Mouse (Mus musculus) liver, embryonic 14 days (tissue): ENCODE results near the gene Pan2. TPM values are rescaled to one million over a fixed set of nuclear protein-coding genes. Genes with fewer than 3 reads are reported as not detected.

Experiments
- polyA plus RNA-seq: library from polyadenylated mRNA; depleted of rRNA; stranded (reverse); fragments of >200 nt; gene quantifications from 2 replicates; pipeline ENCODE4 v1.2.3, GENCODE M21; 2012; rRNA removed

Gene Pan2
- polyA plus RNA-seq, result 11.6 and 14.5 TPM in 2 replicates

DNA sequence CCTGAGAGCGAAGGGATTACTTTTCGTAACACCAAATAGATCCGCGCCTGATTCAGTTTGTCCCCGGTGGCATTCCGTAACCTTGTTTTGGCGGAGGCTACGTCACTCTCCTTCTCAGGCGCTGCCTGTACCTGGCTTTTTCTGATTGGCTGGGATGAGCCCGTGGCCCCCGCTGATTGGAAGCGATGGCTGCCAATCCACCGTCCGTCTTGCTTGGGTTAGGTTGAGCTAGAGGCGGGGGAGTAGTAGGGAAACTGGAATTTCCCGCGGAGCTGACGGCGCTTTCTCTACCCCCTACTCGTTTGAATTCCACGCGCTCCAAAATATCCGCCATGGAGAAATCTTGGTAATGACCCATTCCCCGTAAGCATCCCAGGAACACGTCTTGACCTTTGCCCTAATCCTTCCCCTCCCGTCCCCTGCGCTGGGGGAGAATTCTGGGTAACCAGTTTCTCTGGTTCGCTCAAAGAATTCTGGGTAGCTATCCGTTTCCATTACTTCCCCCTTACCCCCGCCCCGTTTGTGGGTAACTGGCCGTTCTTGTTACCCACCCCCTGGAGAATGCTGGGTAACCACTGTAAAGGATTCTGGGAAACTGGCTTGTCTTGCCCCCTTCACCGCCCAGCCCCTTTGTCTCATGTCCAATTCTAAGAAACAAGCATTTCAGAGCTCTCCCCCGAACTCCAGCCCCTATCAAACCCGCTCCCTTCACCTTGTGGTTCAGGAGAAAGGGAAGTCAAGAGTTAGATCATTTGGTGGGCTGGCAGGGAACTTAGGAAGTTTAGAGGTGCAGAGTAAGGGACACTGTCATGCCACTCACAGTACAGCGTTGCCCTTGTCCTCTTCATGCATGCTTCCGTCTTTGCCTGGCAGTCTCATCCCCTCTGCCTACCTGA lies at the start of gene Pan2:
TSS of gene Pan2 (plus strand) at position 210 of the 896 bp plus-strand sequence.

GRCm38 (mm10) chr10:128253677-128254255 lies 49.4 kb upstream of the Pan2 start, which contains the start of gene Apon:
Gene Apon (plus strand): TSS chr10:128254096.

DNA sequence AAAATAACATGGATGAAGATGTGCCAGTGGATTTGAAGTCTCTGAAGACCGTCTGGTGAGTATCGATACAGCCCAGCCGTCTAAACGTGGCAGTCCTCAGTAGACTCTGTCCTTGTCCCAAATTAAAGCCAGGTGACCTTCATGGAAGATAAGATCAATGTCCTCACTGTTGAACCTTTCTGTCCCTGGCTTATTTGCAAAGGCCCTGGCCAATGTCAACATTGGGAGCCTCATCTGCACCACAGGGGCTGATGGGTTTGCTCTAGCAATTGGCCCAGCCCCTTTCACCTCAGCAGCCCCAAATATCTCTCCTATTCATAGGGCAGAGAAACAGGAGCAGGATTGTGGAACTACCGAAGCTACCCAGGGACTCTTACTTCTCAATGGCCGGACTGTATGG lies 34.8 kb upstream of the Pan2 start, which contains the start of gene Apof:
TSS of gene Apof (plus strand) at position 301 of the 400 bp plus-strand sequence.

DNA sequence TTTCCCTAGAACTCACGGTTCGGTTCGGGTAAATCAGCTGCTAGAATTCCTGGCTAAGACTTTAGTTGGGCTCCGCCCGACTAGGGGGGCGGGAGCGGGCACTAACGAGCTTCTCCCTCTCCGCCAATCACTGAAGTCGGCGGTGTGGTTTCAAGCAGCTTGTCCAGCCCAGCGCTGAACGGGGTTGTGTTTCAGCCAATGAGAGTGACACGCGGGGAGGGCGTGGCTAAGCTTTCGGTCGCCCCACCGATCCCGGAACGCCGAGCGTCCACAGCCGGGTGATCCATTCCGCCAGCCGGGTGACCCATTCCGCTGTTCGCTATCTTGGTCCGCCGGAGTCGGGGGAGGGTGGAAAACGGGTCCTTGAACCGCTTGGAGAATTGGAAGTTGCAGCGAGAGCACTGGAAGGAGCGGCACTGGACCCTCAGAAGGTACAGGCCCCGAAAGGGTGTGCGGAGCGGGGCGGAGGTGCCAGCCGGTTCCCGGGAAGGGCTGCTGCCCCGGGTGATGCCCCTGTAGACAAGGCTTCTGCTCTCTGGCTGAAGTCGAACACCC lies 32.8 kb upstream of the Pan2 start, which contains the start of gene Stat2:
TSS of gene Stat2 (plus strand) at position 273 of the 555 bp plus-strand sequence.

GRCm38 (mm10) chr10:128298702-128299171 lies 4.4 kb upstream of the Pan2 start, which contains the start of gene Il23a:
Gene Il23a (minus strand): TSS chr10:128298752.

GRCm38 (mm10) chr10:128322141-128323108 lies 19.3 kb downstream of the Pan2 start, which contains the start of gene Cnpy2:
Gene Cnpy2 (plus strand): TSS chr10:128322459.

GRCm38 (mm10) chr10:128337306-128338181 lies 34.4 kb downstream of the Pan2 start, which contains the start of gene Cs:
Gene Cs (plus strand): TSS chr10:128337734.

GRCm38 (mm10) chr10:128368402-128369217 lies 65.5 kb downstream of the Pan2 start, which contains the start of gene Coq10a:
Gene Coq10a (minus strand): TSS chr10:128368997.

Other genes starting within 250 kb of the Pan2 start
- gene Ptges3, start 244.4 kb upstream of the Pan2 start, polyA plus RNA-seq, result 45.9 and 53.1 TPM in 2 replicates
- gene Atp5b, start 220.1 kb upstream of the Pan2 start, polyA plus RNA-seq, result 942 and 1,051 TPM in 2 replicates
- 9.0 and 10.6 TPM in 2 replicates for gene Baz2a, start 211.8 kb upstream of the Pan2 start, polyA plus RNA-seq
- gene Rbms2, start 123.0 kb upstream of the Pan2 start, polyA plus RNA-seq, result 10.2 and 10.3 TPM in 2 replicates
- 4.7 and 5.8 TPM in 2 replicates for gene Gls2, start 108.9 kb upstream of the Pan2 start, polyA plus RNA-seq
- 11.3 and 14.6 TPM in 2 replicates for gene Spryd4, start 91.5 kb upstream of the Pan2 start, polyA plus RNA-seq
- 0.02 TPM in 2 replicates for gene Mip, start 77.5 kb upstream of the Pan2 start, polyA plus RNA-seq
- gene Timeless, start 71.3 kb upstream of the Pan2 start, polyA plus RNA-seq, result 11.7 and 14.6 TPM in 2 replicates
- gene Apon, start 49.2 kb upstream of the Pan2 start, polyA plus RNA-seq, result 0.76 and 0.77 TPM in 2 replicates
- gene Apof, start 34.7 kb upstream of the Pan2 start, polyA plus RNA-seq, result 55.6 and 67.0 TPM in 2 replicates
- 6.0 and 7.8 TPM in 2 replicates for gene Stat2, start 32.8 kb upstream of the Pan2 start, polyA plus RNA-seq
- gene Il23a, start 4.6 kb upstream of the Pan2 start, polyA plus RNA-seq, result 0.05 and 0.07 TPM in 2 replicates
- 40.1 and 42.6 TPM in 2 replicates for gene Cnpy2, start 19.1 kb downstream of the Pan2 start, polyA plus RNA-seq
- gene Cs, start 34.4 kb downstream of the Pan2 start, polyA plus RNA-seq, result 77.6 and 86.0 TPM in 2 replicates
- 6.3 and 7.8 TPM in 2 replicates for gene Coq10a, start 65.7 kb downstream of the Pan2 start, polyA plus RNA-seq
- gene Ankrd52, start 73.8 kb downstream of the Pan2 start, polyA plus RNA-seq, result 6.6 and 7.5 TPM in 2 replicates
- 27.1 and 33.4 TPM in 2 replicates for gene Slc39a5, start 97.9 kb downstream of the Pan2 start, polyA plus RNA-seq
- 23.4 and 25.4 TPM in 2 replicates for gene Nabp2, start 108.2 kb downstream of the Pan2 start, polyA plus RNA-seq
- gene Rnf41, start 108.3 kb downstream of the Pan2 start, polyA plus RNA-seq, result 5.3 and 6.0 TPM in 2 replicates
- 29.4 and 31.2 TPM in 2 replicates for gene Smarcc2, start 155.9 kb downstream of the Pan2 start, polyA plus RNA-seq
- 684 and 704 TPM in 2 replicates for gene Myl6, start 190.8 kb downstream of the Pan2 start, polyA plus RNA-seq
- 1.3 and 2.6 TPM in 2 replicates for gene Myl6b, start 195.3 kb downstream of the Pan2 start, polyA plus RNA-seq
- 8.9 and 10.3 TPM in 2 replicates for gene Esyt1, start 222.5 kb downstream of the Pan2 start, polyA plus RNA-seq
- 3.4 and 3.9 TPM in 2 replicates for gene Zc3h10, start 244.4 kb downstream of the Pan2 start, polyA plus RNA-seq
- gene Rpl41, start 246.0 kb downstream of the Pan2 start, polyA plus RNA-seq, result 2,339 and 2,756 TPM in 2 replicates